Mouse (Mus musculus): ENCODE data around the gene Il21r. TPM values are rescaled to one million over a fixed set of nuclear protein-coding genes. Genes with fewer than 3 reads are reported as not detected.
A peak's percentile ranks its signal among the peaks of the same experiment; 100 is the strongest.

The Il21r gene
- total and polyA plus RNA-seq, 3 experiments = 0.06 TPM; not detected in 2

GRCm38 (mm10) chr7:125555351-125555872 is 47.8 kb upstream of the Il21r start:
- Histone ChIP-seq H3K9me3 (replicated peaks; ENCODE audit: insufficient read depth, low read length) (no peaks in the 10 kb centered on the region), H3K4me3 (ENCODE audit: control insufficient read depth in 1 of 2, insufficient read depth in 1 of 2, low read depth in 2 of 2, low read length in 2 of 2) (peak overlapping the region in 1 of 2 experiments; percentile 34; a peak in 1 of 4 replicates), H3K36me3 (ENCODE audit: control insufficient read depth in 1 of 2, insufficient read depth in 2 of 2, low read length in 2 of 2) (peaks cover 0 to 12% of the 10 kb centered on the region in 2 experiments; a peak in 2 of 4 replicates), H3K27me3 (ENCODE audit: control insufficient read depth in 1 of 2, insufficient read depth in 2 of 2, low read length in 2 of 2) (no peaks in the 10 kb centered on the region), H3K79me2 (ENCODE audit: control insufficient read depth, insufficient read depth, low read length, poor library complexity) (no peaks in the 10 kb centered on the region), H3K4me1 (ENCODE audit: control insufficient read depth in 1 of 2, insufficient read depth in 2 of 2, low read length in 2 of 2) (peaks cover 5 to 42% of the 10 kb centered on the region in 2 experiments), H3K9ac (ENCODE audit: control insufficient read depth, low read depth, low read length, poor library complexity, severe bottlenecking) (peak overlapping the region; percentile 37), H3K27ac (ENCODE audit: control insufficient read depth, low read depth, low read length) (peak overlapping the region; percentile 7)
- peak; percentile 77 for DNase-seq (ENCODE audit: low read depth, low spot score)
- TF ChIP-seq POLR2AphosphoS2 (IDR thresholded peaks at IDR 0.05; ENCODE audit: low read length) = no peak
- no peak for TF ChIP-seq RAD21 (IDR thresholded peaks at IDR 0.05; ENCODE audit: low read depth, low read length)
- TF ChIP-seq POLR2A (IDR thresholded peaks at IDR 0.05; ENCODE audit: control insufficient read depth in 1 of 2, insufficient read depth in 1 of 2, low read depth in 1 of 2, low read length in 2 of 2, poor library complexity in 1 of 2) = no peak
- no peak for TF ChIP-seq ZNF384 (IDR thresholded peaks at IDR 0.05; ENCODE audit: low read depth, low read length)
- no peak for TF ChIP-seq CTCF (IDR thresholded peaks at IDR 0.05 in 2 of 3, conservative IDR thresholded peaks at IDR 0.05 in 1 of 3; ENCODE audit: control insufficient read depth in 1 of 3, insufficient read depth in 1 of 3, low read depth in 2 of 3, low read length in 3 of 3, poor library complexity in 1 of 3, severe bottlenecking in 1 of 3)
- no peak for TF ChIP-seq CHD1 (IDR thresholded peaks at IDR 0.05; ENCODE audit: low read depth, low read length)
- TF ChIP-seq MAZ (IDR thresholded peaks at IDR 0.05; ENCODE audit: low read depth, low read length) = 0 out of 2 replicates have a peak, but pooled peaks have one; percentile 37
- 0 out of 2 replicates have a peak, but pooled peaks have one; percentile 10 for TF ChIP-seq MAX (IDR thresholded peaks at IDR 0.05; ENCODE audit: low read length)
- no peak for TF ChIP-seq SMC3 (IDR thresholded peaks at IDR 0.05; ENCODE audit: low read depth, low read length)
- peak; percentile 78 for TF ChIP-seq USF1 (IDR thresholded peaks at IDR 0.05; ENCODE audit: low read depth, low read length)
- TF ChIP-seq ETS1 (IDR thresholded peaks at IDR 0.05; ENCODE audit: low read depth, low read length) = no peak
- no peak for TF ChIP-seq ZMIZ1 (IDR thresholded peaks at IDR 0.05; ENCODE audit: low read depth, low read length)
- 0 out of 2 replicates have a peak, but pooled peaks have one; percentile 16 for TF ChIP-seq RCOR1 (IDR thresholded peaks at IDR 0.05; ENCODE audit: low read depth, low read length)
- no peak for TF ChIP-seq ELF1 (IDR thresholded peaks at IDR 0.05; ENCODE audit: low read depth, low read length)
- TF ChIP-seq MAFK (IDR thresholded peaks at IDR 0.05; ENCODE audit: borderline replicate concordance, low read depth, low read length) = no peak
- TF ChIP-seq NELFE (IDR thresholded peaks at IDR 0.05; ENCODE audit: low read depth, low read length) = no peak
- TF ChIP-seq TAL1 (IDR thresholded peaks at IDR 0.05; ENCODE audit: low read length) = no peak
- no peak for TF ChIP-seq MEF2A (IDR thresholded peaks at IDR 0.05; ENCODE audit: extremely low read depth, insufficient replicate concordance, low read depth, low read length, poor library complexity, severe bottlenecking)
- TF ChIP-seq MYC (IDR thresholded peaks at IDR 0.05; ENCODE audit: low read depth, low read length) = 0 out of 2 replicates have a peak, but pooled peaks have one; percentile 48
- TF ChIP-seq CHD2 (IDR thresholded peaks at IDR 0.05; ENCODE audit: low read length) = no peak
- no peak for TF ChIP-seq TCF12 (IDR thresholded peaks at IDR 0.05; ENCODE audit: low read depth, low read length)
- TF ChIP-seq UBTF (IDR thresholded peaks at IDR 0.05; ENCODE audit: borderline replicate concordance, insufficient read depth, low read depth, low read length) = no peak
- TF ChIP-seq MXI1 (IDR thresholded peaks at IDR 0.05; ENCODE audit: low read depth, low read length) = peak; percentile 37; the same call in 1 of the 2 replicates
- no peak for TF ChIP-seq SIN3A (IDR thresholded peaks at IDR 0.05; ENCODE audit: low read length)
- no peak for TF ChIP-seq HCFC1 (IDR thresholded peaks at IDR 0.05; ENCODE audit: low read depth, low read length)
- TF ChIP-seq GABPA (IDR thresholded peaks at IDR 0.05; ENCODE audit: low read depth, low read length) = no peak
- TF ChIP-seq TBP (IDR thresholded peaks at IDR 0.05; ENCODE audit: low read depth, low read length) = no peak
- TF ChIP-seq MYB (IDR thresholded peaks at IDR 0.05; ENCODE audit: low read depth, low read length) = no peak
- TF ChIP-seq ZC3H11A (IDR thresholded peaks at IDR 0.05; ENCODE audit: low read depth, low read length) = no peak
- TF ChIP-seq JUND (IDR thresholded peaks at IDR 0.05; ENCODE audit: low read depth, low read length) = no peak
- TF ChIP-seq NRF1 (IDR thresholded peaks at IDR 0.05; ENCODE audit: insufficient read depth, low read depth, low read length, poor library complexity, severe bottlenecking) = no peak
- TF ChIP-seq KAT2A (conservative IDR thresholded peaks at IDR 0.05; ENCODE audit: low read depth, low read length) = no peak
- no peak for TF ChIP-seq GATA1 (IDR thresholded peaks at IDR 0.05; ENCODE audit: low read depth, low read length)
- TF ChIP-seq POLR2AphosphoS5 (IDR thresholded peaks at IDR 0.05; ENCODE audit: borderline replicate concordance, low read depth, low read length) = no peak
- TF ChIP-seq E2F4 (IDR thresholded peaks at IDR 0.05; ENCODE audit: borderline replicate concordance, low read depth, low read length) = no peak
- peak; percentile 99 for TF ChIP-seq ZKSCAN1 (IDR thresholded peaks at IDR 0.05; ENCODE audit: low read depth, low read length)
- no peak for TF ChIP-seq BHLHE40 (IDR thresholded peaks at IDR 0.05; ENCODE audit: borderline replicate concordance, low read depth, low read length)
